Mouse (Mus musculus) mouse trophoblast stem cell (cell line): ENCODE results near the gene Vmn1r210.
"Not testable (repeated sequence)": the region's sequence is repeated elsewhere in the genome, so short reads cannot be mapped to it uniquely, and the experiment has no call there.

ENCODE experiments used
- in situ Hi-C, 2 experiments: fragments of 300-500 bp; cut with MseI, MboI; formaldehyde crosslinking; loops; 2 replicates in 1 of 2; 3 replicates in 1 of 2; pipeline ENCODE4 v1.15.1; 2025

The Vmn1r210 gene

GRCm38 (mm10) chr13:22831248-22831647, at the start of gene Vmn1r210:
Gene Vmn1r210 (minus strand): TSS chr13:22831348.
- in situ Hi-C loops: loop anchor here in 1 of 2 experiments (25.0 kb wide), 1 partner anchor 581 kb away; the partner anchor contains the start of gene Abt1

GRCm38 (mm10) chr13:22879257-22879656, 48.1 kb upstream of the Vmn1r210 start:
- in situ Hi-C loops: loop anchor here in 1 of 2 experiments (25.0 kb wide), 3 partner anchors 158 to 408 kb away; partner anchors contain the start of genes Vmn1r214 and Vmn1r218

DNA sequence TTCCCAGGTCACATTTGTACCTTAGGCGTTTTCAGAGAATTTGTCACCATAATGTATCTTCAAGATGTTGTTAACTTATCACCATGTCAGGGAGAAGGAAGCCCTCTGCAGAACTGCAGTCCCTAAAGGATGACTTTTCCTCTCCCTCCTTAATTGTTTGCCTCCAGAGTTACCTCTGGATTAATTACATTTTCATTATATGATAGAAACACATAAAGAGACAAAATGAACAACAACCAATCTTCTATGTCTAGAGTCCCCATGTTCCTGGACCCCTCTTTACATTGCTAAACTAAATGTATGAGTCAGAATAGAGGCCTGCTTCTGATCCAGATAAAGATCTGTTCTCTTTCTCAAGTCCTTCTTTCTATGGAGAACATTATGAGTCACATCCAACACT, 26.3 kb upstream of the Vmn1r210 start, which contains the start of gene Vmn1r211:
Gene Vmn1r211, minus strand, starts transcription at position 101 of the 400 bp plus-strand sequence.
- in situ Hi-C loops: loop anchor here (25.0 kb wide), 2 partner anchors 195 to 555 kb away; partner anchors contain the start of gene Abt1 (in 1 of the 2)

GRCm38 (mm10) chr13:22854760-22855159, 23.6 kb upstream of the Vmn1r210 start:
- in situ Hi-C loops: loop anchor here (25.0 kb wide), 2 partner anchors 192 to 558 kb away; partner anchors contain the start of gene Abt1 (in 1 of the 2)

DNA sequence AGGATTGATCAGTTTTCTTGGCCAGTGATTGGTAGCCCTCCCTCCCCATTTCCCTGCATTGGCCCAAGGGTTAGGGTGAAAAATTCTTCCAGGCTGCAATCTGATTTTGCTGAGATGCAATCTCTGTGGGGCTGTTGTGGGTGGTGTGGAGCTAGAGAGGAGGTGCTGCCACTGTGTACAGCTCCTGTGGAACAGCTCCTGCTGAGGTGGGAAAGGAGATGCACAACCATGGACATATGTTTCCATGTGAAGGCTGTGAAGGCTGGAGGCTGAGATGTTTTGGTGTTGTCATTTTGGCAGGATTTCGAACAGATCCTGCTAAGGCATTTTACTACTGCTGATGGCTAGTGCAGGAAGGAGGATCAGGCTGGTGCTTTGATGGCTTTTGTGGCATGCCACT, 15.7 kb upstream of the Vmn1r210 start:
- in situ Hi-C loops: loop anchor here in 1 of 2 experiments (25.0 kb wide), 1 partner anchor 566 kb away; the partner anchor contains the start of gene Abt1

DNA sequence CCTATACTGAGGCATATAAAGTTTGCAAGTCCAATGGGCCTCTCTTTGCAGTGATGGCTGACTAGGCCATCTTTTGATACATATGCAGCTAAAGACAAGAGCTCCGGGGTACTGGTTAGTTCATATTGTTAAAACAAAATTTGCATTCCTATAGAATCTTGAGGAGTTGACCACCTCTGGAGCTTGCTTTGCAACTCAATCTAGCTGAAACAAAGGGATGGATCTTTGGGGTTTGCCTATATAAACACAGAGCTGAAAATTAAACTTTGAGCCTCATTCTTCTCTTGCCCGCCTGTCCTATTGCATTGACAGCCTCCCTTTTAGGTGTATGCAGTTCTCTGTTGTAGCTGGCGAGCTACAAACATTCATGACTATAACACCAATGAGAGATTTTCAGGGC, 13.2 kb upstream of the Vmn1r210 start:
- in situ Hi-C loops: loop anchor here in 1 of 2 experiments (25.0 kb wide), 1 partner anchor 568 kb away; the partner anchor contains the start of gene Abt1

DNA sequence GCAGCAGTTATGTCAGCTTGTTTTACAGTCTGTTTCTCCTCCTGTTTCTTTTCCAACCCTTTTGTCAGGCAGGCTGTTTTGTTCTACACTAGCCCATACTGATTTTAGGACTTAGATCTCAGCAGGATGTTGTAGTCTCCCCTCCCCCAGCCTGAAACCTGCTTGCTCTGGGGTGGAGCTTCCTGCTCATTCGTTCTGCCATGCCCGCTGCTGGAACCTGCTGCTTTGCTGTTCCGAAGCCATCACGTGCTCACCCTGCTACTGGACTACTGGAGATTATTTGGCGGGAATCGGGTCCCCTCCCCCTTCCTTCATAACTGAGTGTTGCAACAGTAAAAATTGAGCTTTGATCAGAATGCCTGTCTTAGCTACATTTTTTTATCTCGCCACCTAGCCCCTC, 1.8 kb downstream of the Vmn1r210 start:
- in situ Hi-C loops: loop anchor here in 1 of 2 experiments (25.0 kb wide), 1 partner anchor 583 kb away; the partner anchor contains the start of gene Abt1

DNA sequence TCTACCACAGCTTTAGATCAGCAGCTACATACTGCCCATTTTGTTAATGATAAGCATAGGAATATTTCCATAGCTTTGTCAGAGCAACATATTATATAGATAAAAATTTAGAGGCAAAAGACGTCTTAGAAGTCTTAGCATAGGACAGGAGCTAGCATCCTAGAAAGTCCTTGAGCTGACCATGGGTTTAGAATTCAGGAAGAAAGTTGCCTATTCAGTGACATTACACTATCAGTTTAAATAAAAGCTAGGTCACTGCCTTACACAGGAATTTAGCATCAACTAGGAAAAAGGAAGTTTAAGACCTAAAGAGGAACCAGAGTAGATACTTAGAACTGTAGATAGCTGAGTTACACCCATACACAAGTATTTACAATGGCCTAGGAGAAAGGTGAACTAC, 9.5 kb downstream of the Vmn1r210 start:
- in situ Hi-C loops: not testable (repeated sequence)

- in situ Hi-C loops: not testable (repeated sequence)
Observed at GRCm38 (mm10) chr13:22809582-22809981, 21.6 kb downstream of the Vmn1r210 start, which contains the start of gene Vmn1r209. Gene Vmn1r209 (minus strand): TSS chr13:22809682.

DNA sequence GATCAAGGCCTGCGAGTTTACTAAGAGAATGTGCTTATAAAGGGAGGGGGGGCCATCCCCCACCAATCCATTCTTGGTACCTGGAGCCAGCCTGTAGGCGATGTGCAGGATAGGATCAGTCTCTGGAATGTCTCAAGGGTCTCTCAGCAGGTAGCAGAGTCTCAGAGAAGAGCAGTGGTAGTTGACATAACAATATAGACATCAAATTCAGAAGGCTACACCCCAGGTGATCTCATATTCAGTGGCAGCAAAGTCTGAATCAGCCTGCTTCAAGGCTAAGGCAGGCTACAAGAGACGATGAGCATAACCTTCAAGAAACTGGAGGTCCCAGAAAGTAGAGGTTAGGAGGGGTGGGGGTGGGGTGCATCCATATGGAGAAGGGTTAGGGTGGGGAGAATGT, 43.1 kb downstream of the Vmn1r210 start:
- in situ Hi-C loops: not testable (repeated sequence)

DNA sequence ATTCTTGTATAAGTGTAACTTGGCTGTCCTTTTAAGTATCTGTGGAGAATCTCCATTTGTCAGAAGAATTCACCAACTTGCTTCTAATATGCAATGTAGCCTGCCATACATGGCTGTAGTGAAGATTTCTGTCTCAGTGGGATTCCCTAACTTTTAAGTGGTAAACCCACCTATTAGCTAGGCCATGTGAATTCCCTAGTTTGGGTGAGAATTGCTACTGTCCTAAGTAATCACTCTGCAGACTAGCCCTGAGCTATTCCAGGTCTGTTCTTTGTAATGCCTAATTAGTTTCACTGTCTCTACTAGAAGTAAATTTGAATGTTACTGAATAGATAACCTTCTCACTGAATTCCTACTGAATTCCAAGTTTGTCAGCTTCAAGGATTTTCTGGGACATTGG, 47.0 kb downstream of the Vmn1r210 start:
- in situ Hi-C loops: not testable (repeated sequence)

GRCm38 (mm10) chr13:22777300-22777699, 53.8 kb downstream of the Vmn1r210 start, which contains the start of gene Vmn1r208:
Gene Vmn1r208 (minus strand): TSS chr13:22777400.
- in situ Hi-C loops: not testable (repeated sequence)
